Mouse (Mus musculus) embryonic facial prominence, embryonic 13.5 days (tissue): ENCODE results near the gene Gabbr1. TPM values are rescaled to one million over a fixed set of nuclear protein-coding genes. Genes with fewer than 3 reads are reported as not detected.

Experiments used
- ATAC-seq: fragments of 200-750 bp; cut with Nextera tagmentation; 2 replicates; pipeline ENCODE4 v1.8.0; 2017; ENCODE audit warnings: low read depth; ENCODE audit not compliant: insufficient number of reproducible peaks, insufficient read depth, low FRiP score, low TSS enrichment
- H3K27ac ChIP-seq: fragments of 300-500 bp; sonication (generic); 2 replicates; pipeline ENCODE4 v1.5.1; 2015; ENCODE audit warnings: moderate library complexity, mild to moderate bottlenecking, inconsistent platforms
- H3K27me3 ChIP-seq: fragments of 300-500 bp; sonication (generic); 2 replicates; pipeline ENCODE4 v1.6.1; 2015; ENCODE audit warnings: mild to moderate bottlenecking, inconsistent platforms
- H3K36me3 ChIP-seq: fragments of 300-500 bp; sonication (generic); 2 replicates; pipeline ENCODE4 v1.6.1; 2015; ENCODE audit warnings: mild to moderate bottlenecking, inconsistent platforms
- H3K4me1 ChIP-seq: fragments of 300-500 bp; sonication (generic); 2 replicates; pipeline ENCODE4 v1.6.1; 2015; ENCODE audit warnings: inconsistent platforms
- H3K4me2 ChIP-seq: fragments of 300-500 bp; sonication (generic); 2 replicates; pipeline ENCODE4 v1.6.1; 2015; ENCODE audit warnings: moderate library complexity, mild to moderate bottlenecking, inconsistent platforms
- H3K4me3 ChIP-seq: fragments of 300-500 bp; sonication (generic); 2 replicates; pipeline ENCODE4 v1.5.1; 2015; ENCODE audit warnings: mild to moderate bottlenecking, inconsistent platforms
- H3K9ac ChIP-seq: fragments of 300-500 bp; sonication (generic); 2 replicates; pipeline ENCODE4 v1.6.1; 2015; ENCODE audit warnings: mild to moderate bottlenecking, inconsistent platforms
- H3K9me3 ChIP-seq: fragments of 300-500 bp; sonication (generic); 2 replicates; pipeline ENCODE4 v1.6.1; 2016; ENCODE audit warnings: inconsistent platforms
- WGBS: fragments of 180-500 bp; shearing (Covaris S2); methylation state at CpG from one replicate; pipeline ENCODE4 v1.1.7; 2015; ENCODE audit warnings: mixed read lengths; 5-methylcytosine and 5-hydroxymethylcytosine counted together
- polyA plus RNA-seq: library from polyadenylated mRNA; unstranded; fragments of >200 nt; fragmentation: Nextera tagmentation; extraction: Ambion mirVana; gene quantifications from 2 replicates; pipeline ENCODE4 v1.2.1, GENCODE M21; 2015

The Gabbr1 gene
- 15.8 and 16.1 TPM in 2 replicates for polyA plus RNA-seq

DNA sequence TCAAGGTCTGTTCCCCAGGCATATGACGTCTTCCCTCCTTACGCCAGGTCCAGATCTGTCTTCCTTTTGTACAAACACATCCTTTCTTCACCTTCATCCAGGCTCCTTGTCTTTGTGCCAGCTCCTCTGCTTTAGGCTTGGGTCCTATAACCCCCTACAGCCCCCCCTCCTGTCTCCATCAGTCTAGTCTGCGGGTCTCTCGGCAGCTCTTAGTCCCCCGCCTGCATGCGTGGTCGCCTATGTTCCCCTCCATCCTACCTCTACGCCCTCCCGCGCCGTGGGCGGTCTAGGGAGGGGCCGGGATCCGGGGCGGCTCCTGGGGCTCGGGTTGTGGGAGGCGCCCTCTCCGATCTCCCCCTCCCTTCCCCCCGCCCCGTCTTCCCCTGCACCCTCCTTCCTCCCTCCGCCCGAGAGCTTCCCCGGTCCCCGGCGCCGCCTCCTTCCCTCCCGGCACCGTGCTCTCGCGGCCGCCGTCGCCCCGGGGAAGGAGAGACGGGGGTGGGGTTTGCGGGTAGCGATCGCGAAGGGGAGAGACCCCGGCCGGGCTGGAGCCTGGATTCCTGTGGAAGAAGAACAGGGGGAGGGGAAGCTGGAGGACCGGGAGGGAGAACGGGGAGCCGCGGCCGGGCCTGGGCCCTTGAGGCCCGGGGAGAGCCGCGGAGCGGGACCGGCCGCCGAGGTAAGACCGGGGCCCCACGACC lies at the start of gene Gabbr1:
Gabbr1 (plus strand) TSS at position 356 of the 701 bp plus-strand sequence.
- H3K9me3 ChIP-seq: no peaks in the 10 kb centered on the region
- peak within 1 kb of the TSS; percentile 92 for H3K4me2 ChIP-seq
- under 1% methylated on average over 45 of the region's 55 CpGs for WGBS
- ATAC-seq: peak; percentile 88
- peak within 1 kb of the TSS; percentile 93 for H3K9ac ChIP-seq
- peaks cover 5% of the 10 kb centered on the region for H3K27me3 ChIP-seq
- H3K36me3 ChIP-seq: no peaks in the 10 kb centered on the region
- peak within 1 kb of the TSS; percentile 89 for H3K27ac ChIP-seq
- peaks cover 36% of the 10 kb centered on the region for H3K4me1 ChIP-seq
- peak within 1 kb of the TSS; percentile 80 for H3K4me3 ChIP-seq

DNA sequence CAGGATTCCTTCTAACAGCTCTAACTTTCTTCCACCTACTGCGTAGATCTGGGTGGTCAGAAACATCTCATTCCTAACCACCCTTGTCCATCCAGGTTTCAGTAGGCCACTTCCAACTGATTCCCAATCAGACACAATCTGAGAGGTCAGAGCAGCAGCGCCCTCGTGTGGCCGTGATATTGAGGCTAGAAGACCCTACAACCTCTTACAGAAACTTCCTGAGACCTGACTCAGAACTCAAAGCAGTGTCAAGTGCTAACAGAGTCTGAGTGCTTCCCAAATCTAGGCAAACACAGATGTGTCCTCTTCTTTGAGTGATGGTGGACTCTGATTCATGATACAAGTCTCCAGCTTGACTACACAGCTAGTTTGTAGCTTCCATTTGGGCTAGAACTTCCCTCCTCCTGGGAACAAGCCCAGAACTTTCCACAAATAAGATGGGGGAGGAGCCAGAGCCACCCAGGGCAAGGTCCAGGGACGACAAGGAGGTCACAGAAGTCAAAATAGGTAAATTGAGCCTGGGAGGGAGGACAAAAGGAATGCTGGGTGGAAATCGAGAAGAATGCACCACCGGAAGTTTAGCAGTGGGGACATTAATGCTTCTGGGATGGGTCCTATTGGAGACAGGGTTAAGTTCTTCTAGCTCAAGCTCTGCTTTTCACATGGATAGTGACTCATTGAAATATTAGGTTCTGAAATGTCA lies 48.6 kb upstream of the Gabbr1 start:
- no peak for ATAC-seq
- Histone ChIP-seq H3K27me3 (no peaks in the 10 kb centered on the region), H3K27ac (no peak overlapping the region), H3K9ac (no peak overlapping the region), H3K4me3 (no peak overlapping the region), H3K9me3 (no peaks in the 10 kb centered on the region), H3K4me2 (no peak overlapping the region), H3K36me3 (no peaks in the 10 kb centered on the region), H3K4me1 (no peaks in the 10 kb centered on the region)
- 24% methylated on average over 7 of the region's 7 CpGs for WGBS

DNA sequence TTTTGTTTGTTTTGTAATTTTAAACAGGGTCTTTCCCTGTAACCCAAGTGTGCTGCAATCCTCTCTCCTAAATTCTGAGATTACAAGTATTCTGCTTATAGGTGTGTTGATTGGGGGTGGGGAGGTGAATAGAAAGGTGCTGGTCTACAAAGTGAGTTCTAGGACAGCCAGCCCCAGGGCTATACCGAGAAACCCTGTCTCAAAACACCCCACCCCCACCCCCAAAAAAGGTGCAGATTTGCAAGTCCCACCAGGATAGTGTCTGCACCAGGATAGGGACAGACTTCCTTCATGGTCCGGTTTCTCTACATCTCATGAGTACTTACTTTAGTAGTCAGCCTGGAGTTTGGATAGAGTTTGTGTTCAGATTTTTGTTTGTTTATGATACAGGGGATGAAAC lies 47.3 kb upstream of the Gabbr1 start:
- H3K9ac ChIP-seq: no peak overlapping the region
- H3K27ac ChIP-seq: no peak overlapping the region
- H3K27me3 ChIP-seq: no peaks in the 10 kb centered on the region
- no peak for ATAC-seq
- no peak overlapping the region for H3K4me3 ChIP-seq
- no peak overlapping the region for H3K4me2 ChIP-seq
- no peaks in the 10 kb centered on the region for H3K9me3 ChIP-seq
- H3K36me3 ChIP-seq: no peaks in the 10 kb centered on the region
- H3K4me1 ChIP-seq: peaks cover 4% of the 10 kb centered on the region
- WGBS: 63% methylated on average over 2 of the region's 2 CpGs

DNA sequence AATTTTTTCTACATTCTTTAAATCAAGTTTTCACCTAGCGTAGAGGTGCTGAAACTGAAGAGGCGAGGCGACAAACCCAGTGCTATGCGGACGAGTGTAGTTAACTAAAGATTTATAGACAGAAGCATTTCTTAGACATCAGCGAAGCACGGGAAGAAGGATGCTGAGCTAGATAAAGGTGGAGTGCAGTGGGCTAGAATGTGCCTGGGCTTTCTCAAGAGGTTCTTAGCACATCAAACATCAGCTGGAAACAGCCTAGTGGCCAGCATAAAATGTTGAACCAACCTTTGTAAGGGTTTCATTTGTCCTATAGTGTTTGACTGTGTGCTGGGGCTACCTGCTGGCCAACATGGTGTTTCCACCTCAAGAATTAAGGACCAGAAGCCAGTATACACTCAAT lies 44.9 kb upstream of the Gabbr1 start, which contains the start of gene Zfp57:
Zfp57 (plus strand) TSS at position 301 of the 400 bp plus-strand sequence.
- H3K36me3 ChIP-seq: peaks cover 7% of the 10 kb centered on the region; the same call in 1 of the 2 replicates
- H3K9me3 ChIP-seq: no peaks in the 10 kb centered on the region
- H3K4me1 ChIP-seq: peaks cover 9% of the 10 kb centered on the region
- H3K27ac ChIP-seq: no peak within 1 kb of the TSS
- 0 out of 2 replicates have a peak within 1 kb of the TSS, but pooled peaks have one; percentile 4 for H3K9ac ChIP-seq
- H3K4me3 ChIP-seq: peak within 1 kb of the TSS; percentile 81; the same call in 1 of the 2 replicates
- WGBS: 95% methylated on average over 7 of the region's 7 CpGs
- H3K27me3 ChIP-seq: no peaks in the 10 kb centered on the region
- ATAC-seq: no peak
- H3K4me2 ChIP-seq: peak within 1 kb of the TSS; percentile 72

DNA sequence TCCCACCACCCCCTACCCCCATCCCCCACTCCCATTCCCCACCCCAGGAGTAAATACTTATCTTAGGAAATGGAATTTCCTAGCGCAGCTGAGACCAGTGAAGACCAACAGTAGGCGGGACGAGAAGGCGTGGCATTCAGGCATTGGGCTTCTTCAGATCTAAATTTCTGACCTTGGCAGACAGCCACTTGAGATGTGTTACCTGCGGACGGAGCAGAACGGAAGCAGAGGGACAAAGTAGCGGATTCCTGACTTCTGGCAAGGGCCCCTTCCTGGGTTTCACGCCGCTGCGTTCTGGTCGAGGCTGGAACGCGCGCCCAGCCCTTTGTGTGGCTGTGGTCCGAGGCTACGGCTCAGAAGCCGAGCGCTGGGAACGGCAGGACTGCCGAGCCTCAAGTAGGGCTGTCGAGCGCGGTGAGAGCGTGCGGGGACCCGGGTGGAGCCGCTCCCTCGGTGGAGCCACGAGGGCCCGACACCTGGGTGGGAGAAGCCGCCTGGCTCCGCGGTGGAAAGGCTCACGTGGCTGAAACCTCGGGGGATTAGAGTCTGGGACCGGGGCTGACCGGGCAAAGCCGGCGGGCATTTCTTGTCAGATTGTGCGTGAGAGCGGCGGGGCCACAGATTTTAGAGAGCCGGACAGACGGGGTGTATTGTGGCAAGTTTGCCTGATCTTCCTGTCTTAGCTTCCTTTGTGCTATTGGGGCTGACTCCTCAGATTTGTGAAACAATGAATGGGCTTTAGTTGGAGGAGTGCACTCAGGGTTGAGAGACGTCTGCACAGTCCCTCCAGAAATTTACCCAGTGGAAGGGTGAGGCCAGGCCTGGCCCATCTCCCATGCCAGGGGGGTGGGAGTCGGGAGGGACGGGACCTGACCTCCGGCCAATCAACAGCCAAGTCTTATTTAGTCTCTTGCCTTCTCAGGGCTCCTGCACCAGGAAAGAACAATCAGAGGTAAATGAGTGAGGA lies 43.1 kb upstream of the Gabbr1 start:
- ATAC-seq: peak; percentile 82
- Histone ChIP-seq H3K9me3 (no peaks in the 10 kb centered on the region), H3K27me3 (no peaks in the 10 kb centered on the region), H3K4me3 (peak overlapping the region; percentile 81), H3K36me3 (peaks cover 22% of the 10 kb centered on the region), H3K9ac (peak overlapping the region; percentile 96), H3K27ac (peak overlapping the region; percentile 93), H3K4me2 (peak overlapping the region; percentile 72), H3K4me1 (peaks cover 9% of the 10 kb centered on the region)
- under 1% methylated on average over 49 of the region's 49 CpGs for WGBS

DNA sequence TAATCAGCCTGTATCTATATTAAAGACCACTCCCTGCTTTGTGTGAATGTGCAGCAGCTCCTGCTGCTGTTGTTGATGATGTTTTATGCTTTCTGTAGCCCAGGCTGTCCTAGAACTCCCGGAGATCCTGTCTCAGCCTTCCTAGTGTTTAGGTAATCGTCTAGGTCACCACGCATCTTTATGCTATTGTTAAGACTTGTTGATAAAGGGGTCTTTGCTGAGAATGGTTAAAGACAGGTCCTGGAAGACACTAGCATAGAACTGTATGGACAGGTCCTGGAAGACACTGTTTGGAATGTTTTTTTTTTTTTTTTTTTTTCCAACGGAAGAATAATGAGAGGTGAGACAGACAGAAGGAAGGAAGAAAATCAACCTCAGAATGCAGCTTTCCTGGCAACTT lies 42.4 kb upstream of the Gabbr1 start:
- peak overlapping the region; percentile 72 for H3K4me2 ChIP-seq
- peak overlapping the region; percentile 96 for H3K9ac ChIP-seq
- peak overlapping the region; percentile 93; the same call in 1 of the 2 replicates for H3K27ac ChIP-seq
- H3K36me3 ChIP-seq: peaks cover 29% of the 10 kb centered on the region
- no peaks in the 10 kb centered on the region for H3K27me3 ChIP-seq
- H3K4me1 ChIP-seq: peaks cover 9% of the 10 kb centered on the region
- no peak for ATAC-seq
- 44% methylated on average over 4 of the region's 4 CpGs for WGBS
- peak overlapping the region; percentile 81 for H3K4me3 ChIP-seq
- H3K9me3 ChIP-seq: no peaks in the 10 kb centered on the region

DNA sequence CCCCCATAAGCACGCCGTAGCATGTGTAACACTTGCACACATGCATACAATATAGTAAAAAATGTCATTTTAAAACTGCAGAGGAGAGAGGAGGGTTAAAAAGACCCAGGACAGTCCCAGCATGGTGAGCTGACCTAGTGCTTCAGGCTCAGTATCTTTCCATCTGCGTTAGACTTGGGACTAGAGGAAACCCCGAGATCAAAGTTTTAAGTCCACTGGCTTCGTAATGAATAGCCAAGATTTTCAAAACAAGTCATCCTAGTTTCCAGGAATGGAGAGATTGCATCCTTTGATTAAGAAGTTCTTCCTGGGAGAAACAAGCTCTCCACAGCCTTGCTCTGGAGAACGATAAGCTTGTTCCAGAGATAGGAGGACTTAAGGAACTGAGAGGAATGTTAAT lies 37.6 kb upstream of the Gabbr1 start:
- Histone ChIP-seq H3K9ac (no peak overlapping the region), H3K27ac (no peak overlapping the region), H3K4me2 (no peak overlapping the region), H3K9me3 (no peaks in the 10 kb centered on the region), H3K4me1 (peaks cover 7% of the 10 kb centered on the region), H3K27me3 (no peaks in the 10 kb centered on the region), H3K4me3 (no peak overlapping the region), H3K36me3 (peaks cover 58% of the 10 kb centered on the region)
- ATAC-seq: no peak
- WGBS: 89% methylated on average over 6 of the region's 6 CpGs

DNA sequence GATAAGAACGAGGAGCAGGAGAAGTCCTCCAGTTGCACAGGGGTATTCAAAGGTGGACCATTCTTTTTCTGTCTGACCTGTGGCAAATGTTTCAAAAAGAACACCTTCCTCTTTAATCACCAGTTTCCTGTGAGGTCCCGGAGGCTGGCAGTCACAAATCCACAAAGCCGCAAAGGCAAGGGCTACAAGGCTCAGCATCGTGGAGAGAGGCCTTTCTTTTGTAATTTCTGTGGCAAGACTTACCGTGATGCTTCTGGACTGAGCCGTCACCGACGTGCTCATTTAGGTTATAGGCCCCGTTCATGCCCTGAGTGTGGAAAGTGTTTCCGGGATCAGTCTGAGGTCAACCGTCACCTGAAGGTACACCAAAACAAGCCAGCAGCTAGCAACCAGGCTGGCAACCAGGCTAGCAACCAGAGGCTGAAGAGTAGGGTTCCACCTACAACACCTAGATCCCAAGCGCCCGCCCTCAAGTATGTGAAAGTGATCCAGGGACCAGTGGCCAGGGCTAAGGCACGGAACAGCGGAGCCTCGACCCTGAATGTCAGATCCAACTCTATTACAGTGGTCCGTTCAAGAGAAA lies 36.2 kb upstream of the Gabbr1 start:
- Histone ChIP-seq H3K4me2 (no peak overlapping the region), H3K9me3 (no peaks in the 10 kb centered on the region), H3K9ac (no peak overlapping the region), H3K27me3 (no peaks in the 10 kb centered on the region), H3K4me1 (no peaks in the 10 kb centered on the region), H3K27ac (no peak overlapping the region), H3K4me3 (no peak overlapping the region), H3K36me3 (peaks cover 58% of the 10 kb centered on the region)
- WGBS: 92% methylated on average over 17 of the region's 17 CpGs
- ATAC-seq: no peak

DNA sequence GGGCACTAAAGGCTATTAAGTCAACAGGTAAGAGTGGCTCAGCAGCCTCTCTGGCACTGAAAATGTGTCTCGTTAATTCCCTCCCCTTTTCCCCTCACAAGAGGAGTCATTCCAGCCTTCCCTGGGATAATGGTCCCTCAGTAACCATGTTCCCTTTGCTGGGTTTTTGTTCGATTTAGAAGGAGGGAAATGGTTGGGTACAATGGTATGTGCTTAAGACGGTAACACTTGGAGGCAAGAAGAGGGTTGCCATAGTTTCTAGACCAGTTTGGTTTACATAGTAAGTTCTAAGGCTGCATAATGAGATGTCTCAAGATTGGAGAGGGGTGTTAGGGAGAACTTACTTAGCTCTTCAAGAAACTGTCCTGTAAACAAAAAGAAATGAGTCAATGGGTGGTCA lies 34.0 kb upstream of the Gabbr1 start:
- Histone ChIP-seq H3K4me1 (peaks cover 4% of the 10 kb centered on the region; the same call in 1 of the 2 replicates), H3K4me2 (no peak overlapping the region), H3K36me3 (peaks cover 45% of the 10 kb centered on the region), H3K27ac (no peak overlapping the region), H3K27me3 (no peaks in the 10 kb centered on the region), H3K4me3 (no peak overlapping the region), H3K9ac (no peak overlapping the region), H3K9me3 (no peaks in the 10 kb centered on the region)
- ATAC-seq: no peak
- 85% methylated on average over 3 of the region's 3 CpGs for WGBS

DNA sequence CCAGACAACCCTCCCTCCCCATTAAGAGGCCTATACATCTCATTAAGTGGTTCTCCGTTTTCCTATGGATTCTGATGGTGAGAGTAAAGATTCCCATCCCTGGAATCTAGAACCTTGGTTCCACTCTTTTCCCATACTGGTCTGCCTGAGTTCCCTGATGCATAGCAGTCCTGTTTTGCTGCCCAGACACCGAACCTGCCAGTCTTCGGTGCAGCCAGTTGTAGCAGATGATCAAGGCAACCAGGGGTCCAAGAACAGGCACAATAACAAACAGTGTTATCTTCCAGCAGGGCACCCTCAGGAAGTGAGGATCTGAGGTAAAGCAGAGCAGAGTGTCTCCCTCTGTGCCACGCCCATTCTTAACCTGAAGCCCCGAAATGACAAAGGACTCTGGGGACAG lies 33.6 kb upstream of the Gabbr1 start:
- Histone ChIP-seq H3K36me3 (peaks cover 41% of the 10 kb centered on the region), H3K4me2 (no peak overlapping the region), H3K27me3 (no peaks in the 10 kb centered on the region), H3K9ac (no peak overlapping the region), H3K27ac (no peak overlapping the region), H3K4me3 (no peak overlapping the region), H3K9me3 (no peaks in the 10 kb centered on the region), H3K4me1 (peaks cover 5% of the 10 kb centered on the region; the same call in 1 of the 2 replicates)
- 73% methylated on average over 5 of the region's 5 CpGs for WGBS
- no peak for ATAC-seq

DNA sequence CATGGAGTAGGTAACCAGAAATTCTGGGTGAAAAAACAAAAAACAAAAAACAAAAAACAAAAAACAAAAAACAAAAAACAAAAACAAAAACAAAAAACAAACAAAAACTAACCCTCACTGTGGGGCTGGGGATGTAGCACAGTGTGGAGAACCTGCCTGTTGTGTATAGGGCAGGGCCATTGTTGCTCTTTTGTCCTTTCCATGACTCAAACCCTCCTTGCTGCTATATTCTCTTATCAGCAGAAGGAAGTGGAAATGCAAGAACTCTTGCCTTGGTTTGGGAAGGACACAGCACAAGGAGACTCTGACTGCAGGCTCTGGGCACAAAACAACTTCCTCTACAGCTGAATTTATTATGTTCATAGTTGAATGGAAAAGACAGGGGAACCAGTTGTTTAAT lies 29.4 kb upstream of the Gabbr1 start:
- H3K9me3 ChIP-seq: no peaks in the 10 kb centered on the region
- peaks cover 5% of the 10 kb centered on the region; the same call in 1 of the 2 replicates for H3K4me1 ChIP-seq
- H3K4me2 ChIP-seq: no peak overlapping the region
- no peaks in the 10 kb centered on the region for H3K36me3 ChIP-seq
- H3K4me3 ChIP-seq: no peak overlapping the region
- H3K27me3 ChIP-seq: no peaks in the 10 kb centered on the region
- no peak for ATAC-seq
- peak overlapping the region; percentile 48; the same call in 1 of the 2 replicates for H3K27ac ChIP-seq
- H3K9ac ChIP-seq: no peak overlapping the region
